Mouse (Mus musculus): ENCODE measurements around the gene Ran.

GRCm38 (mm10) chr5:129071761-129072280 lies 52.0 kb downstream of the Ran start:
- TF ChIP-seq CEBPB (IDR thresholded peaks at IDR 0.05; ENCODE audit: low read depth): no peak
- TF ChIP-seq CTCF (IDR thresholded peaks at IDR 0.05; ENCODE audit: control insufficient read depth, insufficient read depth, insufficient read length): no peak
- no peak for TF ChIP-seq MYOD1 (IDR thresholded peaks at IDR 0.05; ENCODE audit: control insufficient read depth, insufficient read length, low read depth)
- no peak for TF ChIP-seq FOSL1 (IDR thresholded peaks at IDR 0.05; ENCODE audit: insufficient read depth, low read length, poor library complexity, severe bottlenecking)
- no peak for TF ChIP-seq USF1 (IDR thresholded peaks at IDR 0.05; ENCODE audit: low read depth)

Data from C2C12 (cell line).